Mouse (Mus musculus) inflammation-experienced regulatory T-cells, adult 6 months (primary cell): ENCODE data around the gene Lrguk. TPM values are rescaled to one million over a fixed set of nuclear protein-coding genes. Genes with fewer than 3 reads are reported as not detected.
A peak's percentile ranks its signal among the peaks of the same experiment; 100 is the strongest.

Source experiments
- ATAC-seq: one replicate; pipeline ENCODE4 v1.8.0; 2017
- polyA plus RNA-seq, 3 experiments: library from polyadenylated mRNA; unstranded; fragments of 100-300 nt; shearing (Covaris generic); gene quantifications; one replicate each; pipeline ENCODE4 v1.2.1; 2017

Lrguk gene
- not detected for polyA plus RNA-seq

GRCm38 (mm10) chr6:34028933-34029745 is at the start of gene Lrguk:
Lrguk (plus strand) TSS chr6:34029448.
- peak; percentile 96 for ATAC-seq

DNA sequence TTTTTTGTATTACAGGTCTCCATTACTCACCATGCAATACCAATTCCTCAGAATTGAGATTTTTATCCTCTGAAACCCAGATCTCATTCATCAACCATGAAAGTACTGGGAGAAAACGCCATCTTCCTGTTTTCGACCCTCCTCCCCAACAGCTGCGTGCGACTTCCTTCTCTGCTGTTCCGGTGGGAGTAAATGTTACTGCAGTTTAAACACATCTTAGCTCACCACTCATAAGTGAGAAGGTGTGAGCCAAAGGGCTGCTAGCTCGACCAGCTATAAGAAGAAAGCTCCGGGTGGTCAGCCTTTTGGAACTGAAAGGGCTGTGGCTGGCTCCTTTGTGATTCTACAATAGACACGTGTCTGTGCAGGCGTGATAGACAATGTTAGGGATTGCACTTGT is 46.5 kb upstream of the Lrguk start:
- no peak for ATAC-seq

GRCm38 (mm10) chr6:33987132-33987531 is 42.1 kb upstream of the Lrguk start:
- ATAC-seq = no peak

DNA sequence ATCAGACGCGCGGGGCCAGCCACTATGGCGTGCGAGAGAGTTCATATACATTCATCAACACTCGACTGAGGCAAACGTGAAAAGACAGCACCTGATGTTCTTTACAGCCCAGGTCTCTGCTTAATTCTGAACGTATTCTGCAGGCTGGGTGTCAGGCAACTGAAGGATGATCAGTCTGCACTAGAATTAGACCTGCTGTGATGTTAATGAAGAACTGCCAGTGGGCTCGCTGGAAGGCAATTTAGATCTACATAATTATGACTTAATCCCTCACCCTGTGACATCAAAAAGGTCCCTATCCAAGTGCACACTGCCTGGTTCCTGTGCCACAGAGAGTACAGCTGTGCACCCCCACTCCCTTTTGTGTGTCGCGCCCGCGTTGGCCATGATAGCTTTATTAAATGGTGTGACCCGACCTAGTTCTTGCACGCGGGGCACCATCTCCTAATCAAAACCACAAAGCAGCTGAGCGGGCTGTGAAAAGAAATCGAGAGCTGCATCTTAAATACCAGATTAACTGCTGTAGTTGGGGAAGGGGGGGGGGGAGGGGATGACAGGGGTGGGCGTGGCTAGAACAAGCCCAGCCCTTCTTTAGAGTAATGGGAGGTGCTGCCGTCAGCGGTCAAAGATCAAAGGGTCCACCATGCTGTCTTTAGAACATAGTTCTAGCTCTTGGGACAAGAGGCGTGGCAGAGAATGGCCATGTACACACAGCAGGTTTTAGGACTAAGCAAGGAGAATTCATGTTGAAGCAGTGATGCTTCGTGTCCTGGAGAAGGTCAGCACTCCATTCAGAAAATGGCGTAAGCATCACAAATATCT is 36.8 kb upstream of the Lrguk start:
- ATAC-seq = no peak

- ATAC-seq = no peak
Observed at GRCm38 (mm10) chr6:33993842-33994241, 35.4 kb upstream of the Lrguk start.

DNA sequence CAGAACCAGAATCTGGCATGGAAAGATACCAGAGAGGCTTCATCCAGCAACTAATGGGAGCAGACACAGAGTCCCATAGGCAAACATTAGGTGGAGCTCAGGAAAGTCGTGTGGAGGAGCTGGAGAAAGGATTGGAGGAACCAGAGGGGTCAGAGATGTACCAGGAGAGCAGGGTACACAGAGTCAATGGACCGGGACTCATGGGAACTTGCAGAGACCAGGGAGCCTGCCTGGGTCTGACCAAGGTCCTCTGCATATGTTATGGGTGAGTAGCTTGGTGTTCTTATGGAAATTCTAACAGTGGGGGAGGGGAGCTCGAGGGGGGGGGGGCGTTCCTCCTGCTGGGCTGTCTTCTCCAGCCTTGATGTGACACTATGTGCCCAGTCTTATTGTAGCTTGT is 30.7 kb upstream of the Lrguk start:
- ATAC-seq = no peak

GRCm38 (mm10) chr6:33999530-33999929 is 29.7 kb upstream of the Lrguk start:
- no peak for ATAC-seq

GRCm38 (mm10) chr6:34000644-34001043 is 28.6 kb upstream of the Lrguk start:
- ATAC-seq = no peak

DNA sequence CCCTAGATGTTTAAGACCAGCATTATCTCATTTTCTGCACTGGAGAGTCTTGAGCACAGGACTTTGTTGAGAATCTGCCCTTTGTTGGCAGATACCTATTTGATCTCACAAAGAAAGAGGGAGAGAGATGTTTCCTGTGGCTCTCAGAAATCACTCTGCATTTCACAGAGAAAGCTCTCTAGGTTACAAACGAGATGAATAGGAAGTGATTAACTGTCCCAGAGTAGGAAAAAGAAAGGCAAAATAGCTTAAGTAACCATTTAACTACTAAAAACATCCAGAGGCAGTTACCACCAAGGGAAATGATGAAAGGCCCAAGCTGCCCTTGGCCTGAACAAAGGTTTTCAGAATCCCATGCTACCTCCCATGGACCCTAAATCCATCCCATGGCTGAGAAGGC is 26.2 kb upstream of the Lrguk start:
- no peak for ATAC-seq

- ATAC-seq = no peak
Observed at GRCm38 (mm10) chr6:34013469-34013868, 15.8 kb upstream of the Lrguk start.

GRCm38 (mm10) chr6:34029746-34030027 is 439 bp downstream of the Lrguk start:
- ATAC-seq = peak; percentile 3

- no peak for ATAC-seq
Observed at GRCm38 (mm10) chr6:34034096-34034495, 4.8 kb downstream of the Lrguk start.

DNA sequence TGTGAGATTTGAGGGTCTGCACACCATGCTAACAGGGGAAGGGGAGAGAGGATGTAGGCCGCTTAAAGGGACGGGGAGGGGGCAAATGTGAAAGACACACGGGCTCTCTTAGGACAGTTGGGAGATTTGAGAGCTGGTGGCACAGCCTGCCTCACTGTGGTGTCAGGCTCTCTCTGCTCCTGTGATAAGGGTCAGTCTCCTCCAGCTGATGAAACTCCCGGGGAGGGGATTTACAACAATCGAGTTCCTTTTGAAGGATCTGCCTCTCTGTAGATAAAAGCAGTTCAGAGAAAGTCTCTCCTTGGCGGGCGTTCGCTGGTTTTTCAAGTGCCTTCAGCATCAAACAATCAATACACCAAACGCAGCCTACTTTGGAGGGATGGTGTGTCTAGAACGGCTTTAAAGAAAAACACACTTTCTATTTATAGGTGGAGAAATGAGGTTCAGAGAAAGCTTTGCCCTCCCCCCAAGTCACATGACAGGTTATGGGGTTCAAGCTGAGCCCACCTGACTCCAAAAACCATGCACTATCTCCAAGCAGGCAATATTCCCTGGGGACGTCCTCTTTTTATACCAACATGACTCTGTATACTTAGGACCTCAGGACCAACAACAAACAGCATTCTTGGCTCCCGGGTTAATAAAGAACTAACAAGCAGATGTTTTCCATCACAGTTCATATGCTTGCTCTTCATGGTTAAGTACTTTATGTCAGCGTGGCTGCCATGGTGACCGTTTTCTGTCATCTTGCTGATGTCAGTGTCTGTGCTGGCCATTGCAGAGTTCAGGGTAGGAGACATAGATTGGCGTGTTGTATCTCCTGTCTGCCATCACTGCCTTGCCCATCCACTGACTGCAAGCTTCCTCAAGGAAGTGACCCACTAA is 5.6 kb downstream of the Lrguk start:
- no peak for ATAC-seq

DNA sequence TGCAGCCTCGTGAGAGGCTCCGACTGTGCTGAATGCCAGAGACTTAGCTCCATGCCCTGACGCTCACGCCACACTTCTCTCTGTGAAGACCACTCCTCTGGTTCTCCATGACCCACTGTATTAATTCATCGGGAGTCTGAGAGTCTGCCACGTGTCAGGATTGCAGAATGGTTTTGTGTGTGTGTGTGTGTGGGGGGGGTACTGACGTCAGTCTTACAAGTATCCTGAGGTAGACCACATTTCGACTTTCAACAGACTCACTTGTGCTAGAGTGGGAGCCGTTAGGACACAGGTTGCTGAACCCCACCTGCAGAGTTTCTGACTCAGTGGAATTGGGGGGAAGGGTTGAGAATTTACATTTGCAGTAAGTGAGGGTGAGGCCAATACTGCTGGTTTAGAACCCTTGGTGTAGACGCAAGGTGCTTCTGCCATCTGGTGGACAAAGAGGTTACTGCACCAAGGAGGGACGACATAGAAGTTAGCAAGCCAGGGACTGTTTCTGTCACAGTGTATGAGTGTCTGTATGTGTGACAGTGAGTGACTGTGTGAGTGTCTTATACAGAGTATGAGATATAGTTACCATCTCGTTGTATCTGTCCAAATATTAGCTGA is 11.5 kb downstream of the Lrguk start:
- peak; percentile 72 for ATAC-seq

GRCm38 (mm10) chr6:34041589-34042280 is 12.5 kb downstream of the Lrguk start:
- ATAC-seq = no peak

GRCm38 (mm10) chr6:34044228-34044811 is 15.1 kb downstream of the Lrguk start:
- ATAC-seq = no peak

DNA sequence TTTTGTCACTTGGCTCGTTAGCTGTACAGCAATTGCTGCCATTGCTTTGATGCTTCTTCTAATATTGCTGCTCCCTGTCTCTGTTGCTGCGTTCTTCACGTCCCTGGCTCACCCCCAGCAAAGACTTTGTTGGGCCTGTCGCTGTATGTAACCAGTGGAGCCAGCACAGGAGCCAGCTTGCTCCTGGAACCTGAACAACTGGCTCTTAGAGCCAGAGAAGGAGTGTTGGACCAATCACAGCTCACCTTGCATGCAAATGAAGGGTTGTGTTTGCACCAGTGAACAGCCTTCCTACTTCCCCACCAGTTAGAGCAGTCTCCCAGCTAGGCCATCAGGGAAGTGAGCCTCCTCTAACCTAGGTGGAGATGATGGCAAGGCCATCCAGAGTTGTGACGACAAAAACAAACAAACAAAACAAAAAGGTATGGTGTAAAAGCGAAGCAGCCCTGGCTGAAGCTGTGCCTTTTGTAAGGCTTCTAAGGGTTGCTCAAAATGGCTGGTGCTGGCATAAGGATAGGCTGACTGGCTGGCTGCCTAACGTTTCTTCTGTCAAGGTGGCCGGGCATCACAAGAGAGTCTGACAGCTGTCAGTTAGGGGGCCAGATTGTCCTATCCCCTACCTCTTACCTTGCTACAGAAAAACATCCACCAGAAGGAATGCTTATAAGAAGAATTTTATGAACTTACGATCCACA is 15.7 kb downstream of the Lrguk start:
- no peak for ATAC-seq

GRCm38 (mm10) chr6:34046551-34047186 is 17.4 kb downstream of the Lrguk start:
- ATAC-seq = no peak

GRCm38 (mm10) chr6:34049433-34049832 is 20.2 kb downstream of the Lrguk start:
- no peak for ATAC-seq

DNA sequence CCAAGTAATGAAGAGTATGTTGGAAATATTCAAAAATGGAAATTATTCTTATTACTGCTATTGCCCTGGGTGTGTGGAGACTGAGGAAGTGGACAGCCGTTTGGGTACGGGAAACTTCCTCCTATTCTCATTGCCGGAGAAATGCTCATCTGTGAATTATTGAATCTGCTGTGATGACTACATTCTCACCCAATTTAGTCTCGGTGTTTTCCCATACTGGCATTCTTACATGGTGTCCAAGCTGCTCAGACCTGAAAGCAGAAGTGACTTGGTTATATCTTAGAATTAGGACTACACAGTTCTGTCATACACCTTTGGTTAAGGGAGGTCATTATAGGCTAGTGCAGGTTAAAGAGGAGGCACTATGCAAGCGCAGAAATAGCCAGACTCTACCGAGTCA is 30.5 kb downstream of the Lrguk start:
- ATAC-seq = no peak
